Comparison of ENCODE assay signal across 17 mouse cellular contexts in genomic region chr11:101706764-101707448, GRCm38 (mm10). TPM values are rescaled to one million over a fixed set of nuclear protein-coding genes. Genes with fewer than 3 reads are reported as not detected.
DNase-seq lines count a peak whose midpoint lies in the region; ATAC-seq and TF ChIP-seq lines count a peak whose summit lies in the region.
"Had no signal": no experiment of that assay in that cellular context is flagged by ENCODE, and none has a peak within 500 bp of the region (broad histone marks: within the 10 kb centered on the region; RNA-seq: fewer than 3 reads in every experiment).

No protein-coding gene starts in this region.

- no peak for TF ChIP-seq CTCF in liver, adult 2 months (IDR thresholded peaks at IDR 0.05; ENCODE audit: low read depth, low read length)

- no peak overlapping the region for H3K9ac ChIP-seq in embryonic facial prominence, embryonic 11.5 days (replicated peaks; ENCODE audit: low read length)
- H3K9ac ChIP-seq in liver, adult 2 months (ENCODE audit: low read depth, low read length): peak overlapping the region; percentile 53
- H3K9ac ChIP-seq in liver, embryonic 12.5 days: no peak overlapping the region
- no peak overlapping the region for H3K9ac ChIP-seq in embryonic facial prominence, embryonic 15.5 days
- H3K9ac ChIP-seq in neural tube, embryonic 11.5 days (ENCODE audit: low read length): no peak overlapping the region
- H3K9ac ChIP-seq: forebrain, embryonic 13.5 days; forebrain, postnatal 0 days; heart, embryonic 12.5 days; hindbrain, embryonic 15.5 days had no signal

- peak; percentile 44; the same call in 1 of the 2 replicates for ATAC-seq in embryonic facial prominence, embryonic 11.5 days (replicated peaks; ENCODE audit: insufficient number of reproducible peaks, low FRiP score, low TSS enrichment, low read depth)
- no peak for ATAC-seq in liver, embryonic 12.5 days
- ATAC-seq in embryonic facial prominence, embryonic 15.5 days (ENCODE audit: insufficient number of reproducible peaks, low FRiP score, low TSS enrichment, low read depth): 0 out of 2 replicates have a peak, but pooled peaks have one; percentile 19
- ATAC-seq in neural tube, embryonic 11.5 days (ENCODE audit: insufficient read depth, low FRiP score, low TSS enrichment): no peak
- ATAC-seq: forebrain, embryonic 13.5 days; forebrain, postnatal 0 days had no signal

- H3K36me3 ChIP-seq in embryonic facial prominence, embryonic 11.5 days (replicated peaks; ENCODE audit: control insufficient read depth, insufficient read depth, low read depth, low read length): no peaks in the 10 kb centered on the region
- H3K36me3 ChIP-seq in embryonic facial prominence, embryonic 10.5 days (replicated peaks): no peaks in the 10 kb centered on the region
- H3K36me3 ChIP-seq in liver, adult 2 months (ENCODE audit: control insufficient read depth, insufficient read depth, low read length): no peaks in the 10 kb centered on the region
- H3K36me3 ChIP-seq in liver, embryonic 12.5 days: no peaks in the 10 kb centered on the region
- no peaks in the 10 kb centered on the region for H3K36me3 ChIP-seq in embryonic facial prominence, embryonic 15.5 days
- H3K36me3 ChIP-seq in neural tube, embryonic 11.5 days (ENCODE audit: control insufficient read depth, insufficient read depth, low read length): no peaks in the 10 kb centered on the region
- H3K36me3 ChIP-seq in forebrain, embryonic 10.5 days (replicated peaks): no peaks in the 10 kb centered on the region
- H3K36me3 ChIP-seq: heart, embryonic 12.5 days; hindbrain, embryonic 15.5 days had no signal

- H3K4me3 ChIP-seq in embryonic facial prominence, embryonic 11.5 days (ENCODE audit: low read depth, low read length): no peak overlapping the region
- no peak overlapping the region for H3K4me3 ChIP-seq in embryonic facial prominence, embryonic 10.5 days
- no peak overlapping the region for H3K4me3 ChIP-seq in liver, adult 2 months (ENCODE audit: insufficient read depth, low read depth, low read length)
- no peak overlapping the region for H3K4me3 ChIP-seq in liver, embryonic 12.5 days
- H3K4me3 ChIP-seq in embryonic facial prominence, embryonic 15.5 days (replicated peaks): no peak overlapping the region
- H3K4me3 ChIP-seq in neural tube, embryonic 11.5 days (ENCODE audit: low read depth, low read length): no peak overlapping the region
- no peak overlapping the region for H3K4me3 ChIP-seq in forebrain, embryonic 10.5 days
- H3K4me3 ChIP-seq: forebrain, embryonic 13.5 days; gastrocnemius, adult 2 months; heart, embryonic 12.5 days; hindbrain, embryonic 15.5 days had no signal

- H3K4me1 ChIP-seq in embryonic facial prominence, embryonic 11.5 days (ENCODE audit: control insufficient read depth, insufficient read depth, low read length): no peaks in the 10 kb centered on the region
- peaks cover 18% of the 10 kb centered on the region for H3K4me1 ChIP-seq in embryonic facial prominence, embryonic 10.5 days
- H3K4me1 ChIP-seq in liver, adult 2 months (ENCODE audit: control insufficient read depth, insufficient read depth, low read length): peaks cover 31% of the 10 kb centered on the region
- H3K4me1 ChIP-seq in liver, embryonic 12.5 days: peaks cover 5% of the 10 kb centered on the region; the same call in 1 of the 2 replicates
- H3K4me1 ChIP-seq in embryonic facial prominence, embryonic 15.5 days: peaks cover 6% of the 10 kb centered on the region; the same call in 1 of the 2 replicates
- no peaks in the 10 kb centered on the region for H3K4me1 ChIP-seq in neural tube, embryonic 11.5 days (ENCODE audit: control insufficient read depth, insufficient read depth, low read length)
- peaks cover 3% of the 10 kb centered on the region; the same call in 1 of the 2 replicates for H3K4me1 ChIP-seq in forebrain, embryonic 10.5 days
- H3K4me1 ChIP-seq: forebrain, embryonic 13.5 days; heart, embryonic 12.5 days had no signal

- no peak for DNase-seq in embryonic facial prominence, embryonic 11.5 days (ENCODE audit: low spot score)
- DNase-seq in embryonic facial prominence, embryonic 10.5 days (ENCODE audit: low spot score): no peak
- DNase-seq in liver, adult 2 months (ENCODE audit: extremely low read depth, low read depth, low spot score): peak; percentile 99
- DNase-seq in neural tube, embryonic 11.5 days (ENCODE audit: low spot score): peak; percentile 59
- no peak for DNase-seq in forebrain, embryonic 10.5 days (ENCODE audit: extremely low spot score, low spot score)
- DNase-seq: adrenal gland, postnatal 10 days; cerebellum, adult 11 months; cerebellum, adult 8-10 months; cerebellum, postnatal 14 days; forebrain, postnatal 0 days; gastrocnemius, adult 2 months; gastrocnemius, postnatal 25 days had no signal

- no peaks in the 10 kb centered on the region for H3K79me2 ChIP-seq in liver, adult 2 months (ENCODE audit: control insufficient read depth, insufficient read depth, low read length)

- H3K9me3 ChIP-seq in embryonic facial prominence, embryonic 11.5 days (replicated peaks; ENCODE audit: control insufficient read depth, low read length): no peaks in the 10 kb centered on the region
- H3K9me3 ChIP-seq in embryonic facial prominence, embryonic 10.5 days: no peaks in the 10 kb centered on the region
- no peaks in the 10 kb centered on the region for H3K9me3 ChIP-seq in liver, embryonic 12.5 days (replicated peaks)
- no peaks in the 10 kb centered on the region for H3K9me3 ChIP-seq in embryonic facial prominence, embryonic 15.5 days (replicated peaks)
- no peaks in the 10 kb centered on the region for H3K9me3 ChIP-seq in neural tube, embryonic 11.5 days (ENCODE audit: control insufficient read depth, low read length)
- H3K9me3 ChIP-seq in forebrain, embryonic 10.5 days: no peaks in the 10 kb centered on the region
- H3K9me3 ChIP-seq: forebrain, embryonic 13.5 days; heart, embryonic 12.5 days; hindbrain, embryonic 15.5 days had no signal

- WGBS in embryonic facial prominence, embryonic 11.5 days: 73% methylated on average over 10 of the region's 10 CpGs
- WGBS in embryonic facial prominence, embryonic 10.5 days: 82% methylated on average over 10 of the region's 10 CpGs
- WGBS in liver, adult 2 months: 45% methylated on average over 10 of the region's 10 CpGs
- 80% methylated on average over 10 of the region's 10 CpGs for WGBS in liver, embryonic 12.5 days (ENCODE audit: insufficient replicate concordance)
- WGBS in embryonic facial prominence, embryonic 15.5 days: 76% methylated on average over 10 of the region's 10 CpGs
- 60% methylated on average over 10 of the region's 10 CpGs for WGBS in neural tube, embryonic 11.5 days
- WGBS in forebrain, embryonic 10.5 days: 87% methylated on average over 10 of the region's 10 CpGs

- no peaks in the 10 kb centered on the region for H3K27me3 ChIP-seq in embryonic facial prominence, embryonic 11.5 days (ENCODE audit: control insufficient read depth, insufficient read depth, low read length)
- no peaks in the 10 kb centered on the region for H3K27me3 ChIP-seq in embryonic facial prominence, embryonic 10.5 days (replicated peaks; ENCODE audit: low read depth, poor library complexity, severe bottlenecking)
- H3K27me3 ChIP-seq in liver, adult 2 months (ENCODE audit: control insufficient read depth, insufficient read depth, low read length): no peaks in the 10 kb centered on the region
- H3K27me3 ChIP-seq in liver, embryonic 12.5 days (replicated peaks): no peaks in the 10 kb centered on the region
- H3K27me3 ChIP-seq in embryonic facial prominence, embryonic 15.5 days: no peaks in the 10 kb centered on the region
- no peaks in the 10 kb centered on the region for H3K27me3 ChIP-seq in neural tube, embryonic 11.5 days (ENCODE audit: control insufficient read depth, insufficient read depth, low read length)
- H3K27me3 ChIP-seq in forebrain, embryonic 10.5 days (ENCODE audit: poor library complexity, severe bottlenecking): no peaks in the 10 kb centered on the region
- H3K27me3 ChIP-seq: forebrain, embryonic 13.5 days; heart, embryonic 12.5 days; hindbrain, embryonic 15.5 days had no signal

- no peak for TF ChIP-seq POLR2A in liver, adult 2 months (IDR thresholded peaks at IDR 0.05; ENCODE audit: extremely low read depth, insufficient read depth, low read length)

- no peak overlapping the region for H3K4me2 ChIP-seq in embryonic facial prominence, embryonic 11.5 days (ENCODE audit: low read depth, low read length)
- H3K4me2 ChIP-seq in liver, embryonic 12.5 days: no peak overlapping the region
- no peak overlapping the region for H3K4me2 ChIP-seq in embryonic facial prominence, embryonic 15.5 days (replicated peaks)
- no peak overlapping the region for H3K4me2 ChIP-seq in neural tube, embryonic 11.5 days (ENCODE audit: low read depth)
- H3K4me2 ChIP-seq: forebrain, embryonic 13.5 days; heart, embryonic 12.5 days; hindbrain, embryonic 15.5 days had no signal

- H3K27ac ChIP-seq in embryonic facial prominence, embryonic 11.5 days (replicated peaks; ENCODE audit: low read depth, low read length): no peak overlapping the region
- no peak overlapping the region for H3K27ac ChIP-seq in embryonic facial prominence, embryonic 10.5 days (replicated peaks)
- H3K27ac ChIP-seq in liver, adult 2 months (replicated peaks; ENCODE audit: insufficient read depth, low read depth, low read length): peak overlapping the region; percentile 91
- no peak overlapping the region for H3K27ac ChIP-seq in liver, embryonic 12.5 days
- no peak overlapping the region for H3K27ac ChIP-seq in embryonic facial prominence, embryonic 15.5 days (replicated peaks)
- no peak overlapping the region for H3K27ac ChIP-seq in neural tube, embryonic 11.5 days (ENCODE audit: low read depth, low read length)
- H3K27ac ChIP-seq in forebrain, embryonic 10.5 days: no peak overlapping the region
- H3K27ac ChIP-seq: forebrain, embryonic 13.5 days; gastrocnemius, adult 2 months; hindbrain, embryonic 15.5 days had no signal

RNA-seq across cellular contexts. Expression of gene Dhx8, which starts 25.8 kb away (rescaled TPM):
- 46.7 and 47.3 TPM in 2 replicates for polyA plus RNA-seq in embryonic facial prominence, embryonic 11.5 days (2014; fragmentation: Nextera tagmentation; extraction: Ambion mirVana)
- polyA plus RNA-seq in embryonic facial prominence, embryonic 10.5 days (2016; fragmentation: Nextera tagmentation; extraction: Ambion mirVana): 50.5 and 52.3 TPM in 2 replicates
- total RNA-seq in liver, adult 2 months (2014; rRNA removed): 7.7 and 10.5 TPM in 2 replicates
- polyA plus RNA-seq in liver, adult 2 months (2012; rRNA removed): 4.7 and 5.5 TPM in 2 replicates
- 25.6 and 26.3 TPM in 2 replicates for polyA plus RNA-seq in liver, embryonic 12.5 days (2016; fragmentation: Nextera tagmentation; extraction: Ambion mirVana)
- 32.4 and 36.4 TPM in 2 replicates for polyA plus RNA-seq in embryonic facial prominence, embryonic 15.5 days (2015; fragmentation: Nextera tagmentation; extraction: Ambion mirVana)
- polyA plus RNA-seq in neural tube, embryonic 11.5 days (2014; fragmentation: Nextera tagmentation; extraction: Ambion mirVana): 43.3 and 46.7 TPM in 2 replicates
- polyA plus RNA-seq in forebrain, embryonic 10.5 days (2016; fragmentation: Nextera tagmentation; extraction: Ambion mirVana): 44.7 and 51.2 TPM in 2 replicates

RNA-seq across cellular contexts. Expression of gene Arl4d, which starts 41.6 kb away (rescaled TPM):
- 2.8 and 4.3 TPM in 2 replicates for polyA plus RNA-seq in embryonic facial prominence, embryonic 11.5 days (2014; fragmentation: Nextera tagmentation; extraction: Ambion mirVana)
- polyA plus RNA-seq in embryonic facial prominence, embryonic 10.5 days (2016; fragmentation: Nextera tagmentation; extraction: Ambion mirVana): 3.3 and 5.1 TPM in 2 replicates
- total RNA-seq in liver, adult 2 months (2014; rRNA removed): 55.4 and 87.9 TPM in 2 replicates
- 21.0 and 22.4 TPM in 2 replicates for polyA plus RNA-seq in liver, adult 2 months (2012; rRNA removed)
- 1.0 and 1.3 TPM in 2 replicates for polyA plus RNA-seq in liver, embryonic 12.5 days (2016; fragmentation: Nextera tagmentation; extraction: Ambion mirVana)
- polyA plus RNA-seq in embryonic facial prominence, embryonic 15.5 days (2015; fragmentation: Nextera tagmentation; extraction: Ambion mirVana): 6.0 and 6.9 TPM in 2 replicates
- 23.9 and 29.5 TPM in 2 replicates for polyA plus RNA-seq in neural tube, embryonic 11.5 days (2014; fragmentation: Nextera tagmentation; extraction: Ambion mirVana)
- 2.4 and 3.1 TPM in 2 replicates for polyA plus RNA-seq in forebrain, embryonic 10.5 days (2016; fragmentation: Nextera tagmentation; extraction: Ambion mirVana)

Comparison
In these comparisons a context has a peak if more than half of its experiments do, and no peak if none do; other contexts are left out.
1. ATAC-seq: peak in embryonic facial prominence, embryonic 11.5 days (single experiment) and embryonic facial prominence, embryonic 15.5 days (single experiment); none in liver, embryonic 12.5 days (single experiment) and neural tube, embryonic 11.5 days (single experiment).
2. DNase-seq: peak in liver, adult 2 months (single experiment) and neural tube, embryonic 11.5 days (single experiment); none in embryonic facial prominence, embryonic 11.5 days (single experiment), embryonic facial prominence, embryonic 10.5 days (single experiment) and forebrain, embryonic 10.5 days (single experiment).